Mouse (Mus musculus) embryo, embryonic 10.5 days (tissue): Measurements from ENCODE around the gene Efcab12.

ENCODE experiments used
- DNase-seq: peaks from one replicate; pipeline ENCODE4 v3.0.0-alpha.2; 2015; ENCODE audit warnings: low spot score

The Efcab12 gene

GRCm38 (mm10) chr6:115845006-115845405 is 6.8 kb upstream of the Efcab12 start:
- DNase-seq = no peak

DNA sequence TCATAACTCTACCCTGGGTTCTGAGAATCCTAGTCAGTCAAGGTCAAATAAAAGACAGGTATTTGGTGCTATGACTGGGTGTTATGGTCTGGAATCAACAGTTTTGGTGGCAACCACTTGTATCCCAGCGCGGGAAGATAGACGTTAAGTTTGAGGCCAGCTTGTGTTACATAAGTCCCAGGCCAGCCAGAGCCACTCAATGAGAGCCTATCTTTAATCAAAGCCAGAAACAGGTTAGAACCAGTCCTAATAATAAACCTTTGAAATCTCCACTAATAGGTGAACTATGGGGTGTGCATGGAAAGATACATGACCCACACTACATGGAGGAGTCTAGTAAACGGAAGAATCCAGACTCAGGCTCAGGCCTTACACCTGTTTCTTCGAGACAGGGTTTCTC is 533 bp upstream of the Efcab12 start:
- DNase-seq = no peak

- no peak for DNase-seq
Observed at GRCm38 (mm10) chr6:115833861-115834260, 4.4 kb downstream of the Efcab12 start.

DNA sequence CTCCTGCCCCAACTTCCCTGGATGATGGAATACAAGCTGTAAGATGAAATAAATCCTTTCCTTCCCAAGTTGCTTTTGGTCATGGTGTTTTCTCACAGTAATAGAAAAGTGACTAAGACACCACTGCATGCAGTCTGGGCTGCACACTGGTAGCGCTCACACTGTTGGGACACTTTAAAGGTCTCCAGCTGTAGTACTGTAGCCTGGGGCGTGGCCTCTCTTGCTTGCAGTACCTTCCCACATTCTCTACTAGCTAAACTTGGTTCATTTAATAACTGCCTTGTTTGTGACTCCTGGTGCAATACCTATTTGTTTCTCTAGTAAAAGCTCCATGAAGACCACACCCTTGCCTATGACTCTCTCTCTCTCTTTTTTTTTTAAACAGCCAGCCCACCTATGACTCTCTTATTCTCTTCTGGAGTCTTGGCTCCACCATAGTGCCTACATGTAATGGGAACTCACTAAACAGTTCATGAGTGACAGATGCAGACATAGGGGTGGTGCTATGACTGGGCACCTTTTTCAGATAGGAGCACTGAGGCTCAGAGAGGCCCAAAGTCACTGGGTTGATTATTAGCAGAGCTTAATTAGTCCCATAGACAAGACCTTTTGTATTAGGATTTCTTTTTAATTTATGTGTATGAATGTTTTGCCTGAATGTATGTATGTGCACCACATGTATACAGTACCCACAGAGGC is 5.9 kb downstream of the Efcab12 start:
- no peak for DNase-seq

GRCm38 (mm10) chr6:115830779-115831601 is 7.2 kb downstream of the Efcab12 start:
- no peak for DNase-seq

DNA sequence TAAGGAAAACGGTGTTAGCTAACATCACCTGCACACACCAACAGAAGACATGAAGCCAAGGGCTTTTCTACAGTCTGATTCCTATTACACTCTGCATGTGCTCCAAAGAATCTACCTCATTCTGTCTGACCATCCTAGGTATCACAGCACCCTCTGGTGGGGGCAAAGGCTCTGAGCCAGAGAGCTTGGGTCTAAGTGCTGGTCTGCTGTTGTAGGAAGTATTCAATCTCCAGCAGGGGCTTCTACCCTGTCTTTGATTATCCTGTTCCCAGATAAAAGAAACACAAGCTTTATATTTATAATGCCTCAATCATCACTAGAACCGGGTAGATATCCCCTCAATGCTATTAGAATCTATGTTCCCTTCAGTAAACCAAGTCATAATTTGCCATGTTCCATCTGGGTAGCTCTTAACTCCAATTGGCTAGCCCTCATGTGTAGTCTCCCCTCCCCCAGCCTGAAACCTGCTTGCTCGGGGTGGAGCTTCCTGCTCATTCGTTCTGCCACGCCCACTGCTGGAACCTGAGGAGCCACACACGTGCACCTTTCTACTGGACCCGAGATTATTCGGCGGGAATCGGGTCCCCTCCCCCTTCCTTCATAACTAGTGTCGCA is 14.3 kb downstream of the Efcab12 start:
- DNase-seq = peak; percentile 93

DNA sequence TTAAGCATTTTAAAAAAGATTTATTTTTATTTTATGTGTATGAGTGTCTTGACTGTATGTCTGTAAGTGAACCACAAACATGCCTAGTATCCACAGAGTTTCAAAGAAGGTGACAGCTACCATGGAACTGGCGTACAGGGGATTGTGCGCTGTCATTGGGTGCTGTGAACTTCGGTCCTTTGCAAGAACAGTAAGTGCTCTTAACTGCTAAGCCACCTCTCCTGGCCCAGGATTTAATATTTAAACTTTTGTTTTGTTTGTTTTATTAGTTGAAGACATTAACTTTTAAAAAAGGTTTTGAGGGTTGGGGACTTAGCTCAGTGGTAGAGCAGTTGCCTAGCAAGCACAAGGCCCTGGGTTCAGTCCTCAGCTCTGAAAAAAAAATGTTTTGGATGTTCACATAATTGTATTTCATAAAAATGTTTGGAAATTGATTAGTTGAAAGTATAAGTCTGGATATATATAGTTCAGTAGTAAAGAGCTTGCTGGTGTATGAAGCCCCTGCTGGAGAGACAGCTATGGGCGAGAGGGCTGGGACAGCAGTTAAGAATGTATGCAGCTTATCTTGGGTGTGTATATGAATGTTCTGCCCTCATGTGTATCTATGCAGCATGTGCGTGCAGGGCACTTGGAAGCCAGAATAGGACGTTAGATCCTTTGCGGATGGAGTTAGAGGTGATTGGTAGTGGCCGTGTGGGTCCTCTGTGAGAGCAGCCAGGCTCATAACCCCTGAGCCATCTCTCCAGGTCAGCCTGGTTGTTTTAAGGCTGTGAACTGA is 16.8 kb downstream of the Efcab12 start:
- no peak for DNase-seq

DNA sequence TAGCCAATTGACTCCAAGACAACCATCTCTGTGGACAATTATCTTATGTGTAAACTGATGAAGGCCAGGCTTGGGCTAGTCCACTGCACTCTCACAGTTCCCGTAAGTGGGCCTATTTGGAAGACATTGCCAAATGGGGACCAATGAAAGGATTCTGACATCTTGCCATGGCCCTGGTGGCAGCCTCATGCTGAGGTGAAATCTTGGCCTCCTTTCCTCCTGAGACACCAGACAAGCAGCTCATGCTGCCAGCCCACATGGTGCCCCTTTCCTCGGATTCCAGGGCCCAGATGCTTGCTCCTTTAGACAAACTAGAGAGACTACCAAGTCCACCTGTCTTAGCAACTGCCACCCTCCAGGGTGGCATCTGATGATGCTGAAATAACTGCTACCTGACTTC is 20.1 kb downstream of the Efcab12 start:
- no peak for DNase-seq

- no peak for DNase-seq
Observed at GRCm38 (mm10) chr6:115815041-115815440, 23.2 kb downstream of the Efcab12 start.

DNA sequence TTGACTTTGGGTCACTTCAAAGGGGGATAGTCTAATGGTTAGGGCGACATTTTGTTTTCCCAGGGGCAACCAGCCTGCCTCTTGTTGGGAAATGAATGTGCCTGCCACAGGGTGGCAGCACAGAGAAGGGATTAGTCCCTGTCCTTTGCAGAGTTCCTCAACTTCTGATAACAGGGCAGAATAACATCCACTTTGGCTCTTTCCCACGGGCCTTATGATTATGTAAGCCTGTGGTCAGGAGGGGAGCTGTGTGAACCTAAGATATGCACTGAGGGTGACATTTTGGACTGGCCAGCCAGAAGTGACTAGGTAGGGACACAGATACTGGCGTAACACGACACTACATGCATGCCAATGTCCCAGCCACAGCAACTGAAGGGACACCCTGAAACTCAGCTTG is 24.1 kb downstream of the Efcab12 start:
- peak; percentile 80 for DNase-seq

DNA sequence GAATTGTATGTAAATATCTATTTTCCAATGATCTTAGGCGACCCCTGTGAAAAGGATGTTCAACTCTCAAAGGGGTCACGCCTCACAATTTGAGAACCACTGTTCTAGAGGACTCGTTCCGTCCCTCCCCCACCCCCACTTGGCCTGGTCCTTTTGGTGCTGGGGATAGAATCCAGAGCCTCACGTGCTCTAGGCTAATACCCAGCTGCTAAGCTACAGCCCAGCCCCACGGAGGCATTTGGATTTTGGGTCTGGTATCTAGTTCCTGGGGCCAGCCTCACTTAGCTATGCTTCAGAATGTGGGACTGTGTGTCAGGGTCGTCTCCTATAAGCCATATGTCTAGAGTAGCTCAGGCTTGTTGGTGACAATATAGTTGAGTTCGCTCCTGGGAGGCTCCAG is 26.6 kb downstream of the Efcab12 start:
- no peak for DNase-seq

DNA sequence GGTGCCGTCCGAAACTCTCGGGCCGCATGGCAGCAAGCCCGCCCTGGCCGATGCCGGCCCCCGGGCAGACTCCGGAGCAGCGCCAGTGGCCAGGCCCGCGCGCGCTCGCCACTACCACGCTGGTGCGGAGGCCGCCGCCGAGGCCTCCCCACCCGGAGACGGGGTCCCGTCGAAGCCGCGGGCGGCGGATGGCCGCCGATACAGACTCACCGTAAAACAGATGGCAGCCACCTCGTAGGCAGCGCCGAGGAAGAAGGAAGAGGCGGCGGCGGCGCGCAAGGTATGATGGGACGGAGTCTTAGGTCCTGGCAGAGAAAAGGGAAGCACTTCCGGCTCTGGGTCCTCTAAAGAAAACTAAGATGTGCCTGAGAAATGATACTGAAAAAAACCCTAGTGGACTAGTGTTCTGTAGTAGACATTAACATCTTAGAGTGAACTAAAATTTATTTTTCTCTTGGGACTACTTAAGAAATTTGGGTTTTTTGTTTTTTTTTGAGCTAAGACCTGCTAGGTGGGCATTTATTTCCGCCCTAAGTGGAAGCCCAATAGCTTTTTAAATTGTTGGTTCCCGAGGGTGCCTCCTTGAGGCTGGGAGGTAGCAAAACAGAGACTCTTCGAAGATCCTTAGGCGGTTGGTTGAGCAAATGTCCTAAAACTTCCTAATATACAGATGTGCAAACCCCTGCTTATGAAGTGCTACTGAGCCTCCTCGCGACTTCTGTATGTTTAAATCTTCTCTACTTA is 29.6 kb downstream of the Efcab12 start, which contains the start of gene Rpl32:
TSS of gene Rpl32 (minus strand) at position 260 of the 744 bp plus-strand sequence.
- peak; percentile 95 for DNase-seq

GRCm38 (mm10) chr6:115808196-115808487 is 30.1 kb downstream of the Efcab12 start:
- no peak for DNase-seq

DNA sequence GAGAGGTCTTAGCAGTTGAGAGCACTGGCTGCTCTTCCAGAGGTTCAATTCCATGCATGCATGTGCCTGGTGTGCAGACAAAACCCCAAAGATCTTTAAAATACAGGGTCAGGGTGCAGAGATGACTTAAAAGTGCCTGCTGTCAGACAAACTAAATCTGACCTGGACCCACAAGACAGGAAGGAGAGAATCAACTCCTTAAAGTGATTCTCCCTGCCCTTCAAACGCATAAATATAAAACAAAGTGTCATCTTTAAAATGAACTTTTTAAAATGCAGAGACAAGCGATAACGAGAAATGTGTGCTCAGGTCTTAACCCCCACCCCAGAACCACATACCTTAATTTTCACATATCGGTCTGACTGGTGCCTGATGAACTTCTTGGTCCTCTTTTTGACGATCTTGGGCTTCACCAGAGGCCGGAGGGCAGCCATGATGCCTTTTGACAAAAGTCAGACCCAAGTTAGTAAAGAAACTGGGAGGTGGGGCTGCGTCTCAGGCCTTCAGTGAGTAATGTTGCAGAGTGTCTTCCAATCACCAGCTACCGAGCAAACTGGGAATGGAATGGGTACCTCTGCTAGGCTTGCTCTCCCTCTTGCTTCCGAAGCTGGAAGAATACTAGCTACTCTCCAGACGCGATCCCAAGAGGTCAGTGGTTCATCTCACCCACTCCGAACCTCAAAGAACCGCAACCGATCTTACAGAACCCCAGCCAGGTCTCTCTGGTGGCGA is 30.6 kb downstream of the Efcab12 start:
- DNase-seq = peak; percentile 42

DNA sequence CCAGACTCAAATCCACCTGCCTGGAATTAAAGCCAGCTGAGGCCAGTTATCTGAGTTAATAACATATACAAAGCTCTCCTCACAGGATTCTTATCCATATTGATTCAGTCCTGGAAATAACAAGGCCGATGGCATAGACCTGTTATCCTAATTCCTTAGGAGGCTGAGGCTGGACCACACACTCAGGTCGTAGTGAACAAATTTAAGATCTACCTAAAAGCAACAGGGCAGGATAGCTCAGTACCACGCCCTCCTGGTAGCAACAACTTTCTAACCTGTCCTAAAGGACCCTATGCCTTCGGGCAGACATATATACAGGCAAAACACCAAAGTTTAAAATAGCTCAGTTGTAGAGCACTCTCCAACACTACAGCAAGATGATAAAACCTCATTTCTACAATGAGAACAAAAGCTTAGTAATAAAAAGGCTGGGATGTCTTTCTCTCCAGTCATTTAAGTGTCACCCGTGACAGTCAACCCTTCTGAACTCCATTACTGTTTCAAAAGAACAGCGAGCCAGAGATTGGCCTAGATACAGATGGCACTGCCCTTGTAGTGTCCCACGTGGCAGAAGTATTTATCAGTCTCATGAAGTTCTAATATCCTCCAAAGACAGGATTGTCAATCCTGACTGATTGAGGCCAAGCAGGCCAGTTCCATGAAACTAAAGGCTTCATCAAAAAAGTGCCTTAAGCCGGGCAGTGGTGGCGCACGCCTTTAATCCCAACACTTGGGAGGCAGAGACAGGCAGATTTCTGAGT is 33.6 kb downstream of the Efcab12 start:
- DNase-seq = peak; percentile 22

- peak; percentile 85 for DNase-seq
Observed at GRCm38 (mm10) chr6:115803541-115804382, 34.5 kb downstream of the Efcab12 start.

- no peak for DNase-seq
Observed at GRCm38 (mm10) chr6:115801811-115802210, 36.4 kb downstream of the Efcab12 start.

DNA sequence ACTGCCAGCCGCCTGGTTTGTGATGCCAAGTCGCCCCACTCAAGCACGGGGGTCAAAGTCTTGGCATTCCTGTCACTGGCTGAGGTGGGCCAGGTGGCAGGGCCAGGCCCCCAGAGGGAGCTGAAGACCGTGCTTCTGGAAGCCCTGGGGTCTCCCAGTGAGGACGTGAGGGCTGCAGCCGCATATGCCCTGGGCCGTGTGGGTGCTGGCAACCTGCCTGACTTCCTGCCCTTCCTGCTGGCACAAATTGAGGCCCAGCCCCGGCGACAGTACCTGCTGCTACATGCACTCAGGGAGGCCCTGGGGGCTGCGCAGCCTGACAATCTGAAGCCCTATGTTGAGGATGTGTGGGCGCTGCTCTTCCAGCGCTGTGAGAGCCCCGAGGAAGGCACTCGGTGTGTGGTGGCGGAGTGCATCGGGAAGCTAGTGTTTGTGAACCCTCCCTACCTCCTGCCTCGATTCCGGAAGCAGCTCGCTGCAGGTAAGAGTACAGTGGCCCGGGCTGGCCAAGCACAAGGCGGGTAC is 45.5 kb downstream of the Efcab12 start:
- DNase-seq = no peak
